Mouse (Mus musculus): ENCODE results near the gene Ddit4. TPM values are rescaled to one million over a fixed set of nuclear protein-coding genes. Genes with fewer than 3 reads are reported as not detected.

The Ddit4 gene
- polyA plus RNA-seq, 1 experiment from 2014 or later, result 31.8 TPM

DNA sequence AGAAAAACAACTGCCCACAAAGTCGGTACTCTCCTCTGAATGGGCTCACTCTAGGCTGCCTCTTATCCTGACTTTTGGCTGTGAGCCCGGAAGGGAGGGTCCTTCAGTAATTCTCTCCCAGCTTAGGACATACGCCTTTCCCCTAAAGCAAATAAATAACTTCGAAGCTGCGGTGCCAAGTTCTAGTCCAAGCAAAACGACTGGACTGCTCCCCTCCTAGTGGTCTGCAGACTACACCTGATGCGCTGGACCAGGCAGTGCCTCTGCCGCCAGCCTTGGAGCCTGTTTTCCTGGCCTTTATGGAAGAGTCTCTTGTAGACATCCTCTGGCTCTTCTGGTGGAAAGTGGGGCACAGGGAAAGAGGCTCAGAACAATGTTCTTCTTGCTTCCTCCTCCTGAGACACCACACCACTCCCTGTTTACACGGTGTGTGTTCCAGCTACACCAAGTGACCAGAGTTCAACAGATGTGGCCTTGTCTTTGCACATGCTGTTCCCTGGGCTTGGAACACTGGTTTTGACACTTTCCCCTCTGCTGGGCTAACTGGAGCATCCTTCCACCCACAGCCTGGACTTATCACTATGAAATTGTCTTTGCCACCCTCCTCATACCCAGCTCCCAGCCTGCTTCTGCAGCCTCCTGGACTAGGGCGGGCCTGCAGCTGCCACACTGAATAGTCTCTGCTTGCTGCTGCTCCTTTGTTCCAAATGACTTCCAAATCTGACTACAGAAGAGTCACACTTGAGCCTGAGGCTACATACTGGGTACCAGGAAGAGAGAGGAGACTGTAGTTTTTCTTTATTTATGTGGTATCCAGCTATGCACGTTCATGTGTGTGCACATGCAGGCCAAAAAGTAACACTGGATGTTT is 27.5 kb upstream of the Ddit4 start:
- no peaks in the 10 kb centered on the region for H3K27me3 ChIP-seq (ENCODE audit: low read depth, poor library complexity, severe bottlenecking)
- DNase-seq (ENCODE audit: low spot score), result no peak
- H3K36me3 ChIP-seq, result peaks cover 10% of the 10 kb centered on the region; the same call in 1 of the 2 replicates
- WGBS, result 68% methylated on average over 11 of the region's 11 CpGs
- peaks cover 38% of the 10 kb centered on the region for H3K4me1 ChIP-seq
- no peak overlapping the region for H3K4me3 ChIP-seq
- H3K9me3 ChIP-seq (replicated peaks), result no peaks in the 10 kb centered on the region
- H3K27ac ChIP-seq (replicated peaks), result peak overlapping the region; percentile 66

DNA sequence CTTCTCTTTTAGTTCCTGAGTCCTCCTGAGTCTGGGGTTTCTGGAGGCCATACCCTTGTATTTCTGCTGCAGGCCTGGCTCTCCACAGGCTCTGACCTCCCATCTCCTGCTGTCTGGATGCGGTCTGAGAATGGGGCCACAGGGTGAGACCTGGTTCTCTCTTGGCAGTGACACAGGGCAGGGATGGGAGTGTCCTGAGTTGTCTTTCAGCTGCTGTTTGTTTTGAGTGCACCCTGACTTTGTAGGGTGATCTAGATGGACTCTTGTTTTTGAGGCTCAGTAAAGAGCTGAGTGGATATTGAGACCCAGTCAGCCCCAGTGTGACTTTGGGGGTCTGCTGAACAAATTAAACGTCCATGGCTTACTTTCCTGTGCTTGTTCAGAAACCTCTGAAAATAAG is 26.8 kb upstream of the Ddit4 start:
- H3K36me3 ChIP-seq, result peaks cover 6% of the 10 kb centered on the region; the same call in 1 of the 2 replicates
- WGBS, result 71% methylated on average over 2 of the region's 2 CpGs
- peak overlapping the region; percentile 66 for H3K27ac ChIP-seq (replicated peaks)
- DNase-seq (ENCODE audit: low spot score), result no peak
- H3K4me3 ChIP-seq, result no peak overlapping the region
- no peaks in the 10 kb centered on the region for H3K27me3 ChIP-seq (ENCODE audit: low read depth, poor library complexity, severe bottlenecking)
- no peaks in the 10 kb centered on the region for H3K9me3 ChIP-seq (replicated peaks)
- H3K4me1 ChIP-seq, result peaks cover 45% of the 10 kb centered on the region

DNA sequence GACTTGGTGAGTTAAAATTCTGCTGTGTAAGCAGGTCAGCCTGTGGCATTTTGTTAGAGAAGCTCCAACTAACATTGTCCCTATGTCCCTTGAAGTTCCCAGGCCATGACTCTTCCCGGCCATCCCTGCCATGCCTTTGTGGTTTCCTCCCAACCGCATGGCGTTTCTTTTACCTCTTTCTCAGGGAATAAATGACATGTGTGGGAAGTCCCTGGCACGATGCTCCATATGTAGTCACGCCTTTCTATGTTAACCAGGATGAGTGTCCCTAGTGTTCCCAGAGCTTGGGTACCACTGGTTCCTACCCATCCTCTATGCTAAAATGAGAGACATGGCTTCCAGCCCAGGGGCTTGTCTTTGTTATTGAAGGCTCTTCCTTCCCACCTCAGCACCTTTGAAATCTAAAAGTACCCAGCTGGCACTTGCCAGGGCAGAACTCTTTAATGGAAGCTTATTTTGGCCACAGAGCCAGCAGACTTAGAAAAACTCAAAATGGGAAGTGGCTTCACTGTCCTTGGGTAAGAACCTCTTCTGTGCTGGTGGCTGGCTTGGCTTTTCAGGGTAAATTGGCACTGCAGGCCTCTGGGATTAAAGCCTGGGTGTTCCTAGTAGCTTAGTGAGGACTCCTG is 26.2 kb upstream of the Ddit4 start:
- Histone ChIP-seq H3K27ac (replicated peaks) (peak overlapping the region; percentile 66), H3K36me3 (peaks cover 6% of the 10 kb centered on the region; the same call in 1 of the 2 replicates), H3K4me3 (no peak overlapping the region), H3K27me3 (ENCODE audit: low read depth, poor library complexity, severe bottlenecking) (no peaks in the 10 kb centered on the region; the same call in 1 of the 2 replicates), H3K9me3 (replicated peaks) (no peaks in the 10 kb centered on the region), H3K4me1 (peaks cover 50% of the 10 kb centered on the region)
- no peak for DNase-seq (ENCODE audit: low spot score)
- WGBS, result 91% methylated on average over 5 of the region's 5 CpGs

DNA sequence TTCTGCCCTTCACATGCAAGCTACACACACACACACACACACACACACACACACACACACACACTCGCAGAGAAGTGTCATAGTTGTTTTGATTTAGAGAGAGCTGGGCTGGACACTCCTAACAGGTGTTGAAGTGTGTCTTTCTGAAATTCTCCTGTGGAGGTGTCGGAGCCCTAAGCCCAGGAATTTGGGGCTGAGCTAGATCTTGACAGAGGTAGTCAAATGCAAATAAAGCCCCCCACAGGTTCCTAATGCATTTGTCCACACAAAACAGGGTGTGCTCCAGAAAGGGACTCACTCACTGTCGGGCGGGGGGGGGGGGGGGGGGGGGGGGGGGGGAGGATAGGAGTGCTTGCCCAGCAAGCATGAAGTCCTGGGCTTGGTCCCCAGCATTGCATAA is 25.5 kb upstream of the Ddit4 start:
- H3K9me3 ChIP-seq (replicated peaks), result no peaks in the 10 kb centered on the region
- no peak overlapping the region for H3K27ac ChIP-seq (replicated peaks)
- H3K36me3 ChIP-seq, result peaks cover 6% of the 10 kb centered on the region; the same call in 1 of the 2 replicates
- whole genome bisulfite sequencing, result 61% methylated on average over 2 of the region's 4 CpGs
- H3K4me3 ChIP-seq, result no peak overlapping the region
- no peaks in the 10 kb centered on the region; the same call in 1 of the 2 replicates for H3K27me3 ChIP-seq (ENCODE audit: low read depth, poor library complexity, severe bottlenecking)
- peaks cover 57% of the 10 kb centered on the region for H3K4me1 ChIP-seq
- DNase-seq (ENCODE audit: low spot score), result no peak

DNA sequence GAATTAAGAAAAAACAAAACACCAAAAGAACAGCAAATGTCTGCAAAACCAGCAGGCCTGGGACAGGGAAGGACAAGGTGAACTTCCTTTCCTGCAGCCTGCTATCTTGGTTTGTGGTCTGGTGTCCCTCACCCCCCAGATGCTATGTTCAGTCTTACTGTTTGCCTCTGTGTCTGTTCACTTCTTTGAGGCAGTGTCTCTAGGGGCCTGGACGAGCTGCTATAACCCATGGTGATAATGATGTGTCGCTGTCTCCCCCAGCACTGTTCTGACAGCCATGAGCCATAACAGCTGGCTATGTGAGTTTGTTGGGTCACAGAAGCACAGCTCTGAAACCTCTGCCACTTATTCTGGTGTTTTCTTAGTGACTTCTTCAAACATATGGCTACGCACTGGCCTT is 23.2 kb upstream of the Ddit4 start:
- H3K4me1 ChIP-seq, result peaks cover 71% of the 10 kb centered on the region
- no peak overlapping the region for H3K4me3 ChIP-seq
- WGBS, result 86% methylated on average over 3 of the region's 3 CpGs
- H3K27me3 ChIP-seq (ENCODE audit: low read depth, poor library complexity, severe bottlenecking), result peaks cover 15% of the 10 kb centered on the region
- no peaks in the 10 kb centered on the region for H3K36me3 ChIP-seq
- no peaks in the 10 kb centered on the region for H3K9me3 ChIP-seq (replicated peaks)
- DNase-seq (ENCODE audit: low spot score), result no peak
- H3K27ac ChIP-seq (replicated peaks), result peak overlapping the region; percentile 78

DNA sequence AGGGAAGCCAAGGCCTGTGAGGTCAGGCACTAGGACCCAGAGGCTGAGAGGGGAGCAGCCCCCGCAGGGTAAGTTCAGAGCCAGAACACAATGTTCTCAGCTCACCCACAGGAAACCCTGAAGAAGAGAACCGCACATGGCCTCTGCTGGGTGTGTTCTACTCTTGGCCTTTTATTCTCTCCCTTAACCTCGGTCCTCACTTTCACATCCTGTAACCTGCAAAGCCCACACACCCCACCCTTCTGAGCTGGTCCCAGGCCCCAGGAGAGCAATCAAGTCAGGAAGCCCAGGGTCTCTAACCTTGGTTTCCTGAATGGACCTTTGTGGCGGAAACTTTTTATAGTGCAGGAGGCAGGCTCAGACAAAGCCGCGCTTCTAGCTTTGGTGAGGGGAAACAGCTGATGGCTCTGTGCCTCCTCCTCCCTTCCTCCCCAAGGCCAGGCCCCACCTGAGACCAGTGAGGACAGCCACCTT is 22.6 kb upstream of the Ddit4 start:
- no peaks in the 10 kb centered on the region for H3K36me3 ChIP-seq
- 25% methylated on average over 6 of the region's 6 CpGs for WGBS
- H3K27ac ChIP-seq (replicated peaks), result peak overlapping the region; percentile 78
- peaks cover 15% of the 10 kb centered on the region for H3K27me3 ChIP-seq (ENCODE audit: low read depth, poor library complexity, severe bottlenecking)
- peak; percentile 35 for DNase-seq (ENCODE audit: low spot score)
- peaks cover 70% of the 10 kb centered on the region for H3K4me1 ChIP-seq
- no peaks in the 10 kb centered on the region for H3K9me3 ChIP-seq (replicated peaks)
- H3K4me3 ChIP-seq, result no peak overlapping the region; the same call in 1 of the 2 replicates

DNA sequence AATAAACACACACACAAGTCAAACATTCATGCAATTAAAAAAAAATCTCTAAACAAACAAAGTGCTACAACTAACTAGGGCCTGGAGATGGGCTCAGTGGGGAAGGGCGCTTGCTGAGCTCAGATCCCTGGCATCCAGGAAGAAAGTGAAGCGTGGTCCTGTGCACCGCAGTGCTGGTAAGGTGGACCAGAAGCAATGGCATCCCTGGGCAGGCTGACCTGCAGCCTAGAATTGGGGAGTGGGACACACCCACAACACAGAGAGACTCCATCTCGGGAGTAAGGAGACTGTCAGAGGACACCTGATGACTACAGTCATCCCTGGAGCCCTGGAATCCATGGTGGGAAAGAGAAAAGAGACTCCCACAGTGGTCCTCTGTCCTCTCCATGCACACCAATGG is 21.8 kb upstream of the Ddit4 start:
- WGBS, result 83% methylated on average over 4 of the region's 4 CpGs
- Histone ChIP-seq H3K4me1 (peaks cover 62% of the 10 kb centered on the region), H3K36me3 (no peaks in the 10 kb centered on the region), H3K27ac (replicated peaks) (0 out of 2 replicates have a peak overlapping the region, but pooled peaks have one; percentile 34), H3K4me3 (no peak overlapping the region), H3K27me3 (ENCODE audit: low read depth, poor library complexity, severe bottlenecking) (peaks cover 15% of the 10 kb centered on the region), H3K9me3 (replicated peaks) (no peaks in the 10 kb centered on the region)
- DNase-seq (ENCODE audit: low spot score), result no peak

DNA sequence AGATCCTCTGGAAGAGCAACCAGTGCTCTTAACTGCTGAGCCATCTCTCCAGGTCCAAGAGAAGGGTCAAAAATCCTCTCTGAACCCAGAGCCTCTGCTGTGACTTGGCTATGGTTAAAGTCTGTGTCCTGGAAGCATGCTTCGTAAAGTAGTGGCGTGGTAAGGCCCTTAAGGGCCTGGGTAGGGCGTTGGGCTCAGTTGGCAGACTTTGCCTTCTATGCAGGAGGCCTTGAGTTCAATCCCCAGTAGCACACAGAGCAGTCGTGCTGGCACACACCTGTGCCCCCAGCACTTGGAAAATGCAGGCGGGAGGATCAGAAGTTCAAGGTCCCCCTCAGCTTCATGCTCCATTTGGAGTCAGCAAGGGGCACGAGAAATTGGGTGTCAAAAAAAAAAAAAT is 21.4 kb upstream of the Ddit4 start:
- Histone ChIP-seq H3K36me3 (no peaks in the 10 kb centered on the region), H3K27me3 (ENCODE audit: low read depth, poor library complexity, severe bottlenecking) (peaks cover 15% of the 10 kb centered on the region), H3K4me3 (no peak overlapping the region), H3K27ac (replicated peaks) (no peak overlapping the region), H3K4me1 (peaks cover 58% of the 10 kb centered on the region), H3K9me3 (replicated peaks) (no peaks in the 10 kb centered on the region)
- WGBS, result 85% methylated on average over 6 of the region's 6 CpGs
- DNase-seq (ENCODE audit: low spot score), result no peak

DNA sequence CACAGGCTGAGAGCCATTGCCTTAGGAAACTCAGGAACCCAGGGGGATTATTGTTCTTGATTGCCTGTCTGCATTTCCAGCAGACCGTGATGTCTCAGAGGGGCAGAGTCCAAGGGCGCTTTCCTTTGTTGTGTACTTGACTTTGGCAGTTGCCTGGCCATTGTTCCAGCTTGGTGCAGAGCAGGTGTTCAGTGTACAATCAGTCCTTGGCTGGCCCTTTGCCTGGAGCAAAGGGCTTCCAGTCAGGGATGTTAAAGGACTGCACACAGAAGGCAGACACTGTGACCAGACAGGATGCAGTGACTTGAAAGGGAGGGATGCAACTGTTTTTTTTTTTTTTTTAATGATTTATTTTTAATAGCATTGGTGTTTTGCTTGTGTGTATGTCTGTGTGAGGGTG is 20.9 kb upstream of the Ddit4 start:
- DNase-seq (ENCODE audit: low spot score), result no peak
- Histone ChIP-seq H3K4me1 (peaks cover 56% of the 10 kb centered on the region), H3K27me3 (ENCODE audit: low read depth, poor library complexity, severe bottlenecking) (peaks cover 15% of the 10 kb centered on the region), H3K9me3 (replicated peaks) (no peaks in the 10 kb centered on the region), H3K4me3 (no peak overlapping the region), H3K36me3 (no peaks in the 10 kb centered on the region), H3K27ac (replicated peaks) (no peak overlapping the region)
- 81% methylated on average over 2 of the region's 2 CpGs for WGBS

DNA sequence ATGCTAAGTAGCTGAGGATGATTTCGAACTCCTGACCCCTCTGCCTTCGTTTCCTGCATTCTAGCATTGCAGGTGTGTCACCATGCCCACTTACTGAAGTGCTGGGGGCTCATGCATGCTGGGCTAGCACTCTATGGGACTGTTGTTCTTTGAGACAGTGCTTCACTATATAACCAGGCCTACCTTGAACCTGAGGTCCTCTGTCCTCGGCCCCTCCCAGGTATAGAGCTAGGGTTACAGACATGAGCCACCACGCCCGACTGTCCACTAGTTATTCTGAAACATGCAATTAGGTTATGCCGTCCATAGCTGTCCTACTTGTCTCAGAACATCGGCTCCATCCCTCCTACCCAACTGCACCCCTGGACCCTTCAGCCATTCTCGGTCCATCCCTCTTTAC is 20.2 kb upstream of the Ddit4 start:
- no peak for DNase-seq (ENCODE audit: low spot score)
- Histone ChIP-seq H3K9me3 (replicated peaks) (0 out of 2 replicates have a peak, but pooled peaks cover 3% of the 10 kb centered on the region), H3K4me3 (no peak overlapping the region), H3K36me3 (no peaks in the 10 kb centered on the region), H3K27me3 (ENCODE audit: low read depth, poor library complexity, severe bottlenecking) (peaks cover 15% of the 10 kb centered on the region), H3K4me1 (peaks cover 53% of the 10 kb centered on the region), H3K27ac (replicated peaks) (no peak overlapping the region)
- 90% methylated on average over 8 of the region's 8 CpGs for WGBS

DNA sequence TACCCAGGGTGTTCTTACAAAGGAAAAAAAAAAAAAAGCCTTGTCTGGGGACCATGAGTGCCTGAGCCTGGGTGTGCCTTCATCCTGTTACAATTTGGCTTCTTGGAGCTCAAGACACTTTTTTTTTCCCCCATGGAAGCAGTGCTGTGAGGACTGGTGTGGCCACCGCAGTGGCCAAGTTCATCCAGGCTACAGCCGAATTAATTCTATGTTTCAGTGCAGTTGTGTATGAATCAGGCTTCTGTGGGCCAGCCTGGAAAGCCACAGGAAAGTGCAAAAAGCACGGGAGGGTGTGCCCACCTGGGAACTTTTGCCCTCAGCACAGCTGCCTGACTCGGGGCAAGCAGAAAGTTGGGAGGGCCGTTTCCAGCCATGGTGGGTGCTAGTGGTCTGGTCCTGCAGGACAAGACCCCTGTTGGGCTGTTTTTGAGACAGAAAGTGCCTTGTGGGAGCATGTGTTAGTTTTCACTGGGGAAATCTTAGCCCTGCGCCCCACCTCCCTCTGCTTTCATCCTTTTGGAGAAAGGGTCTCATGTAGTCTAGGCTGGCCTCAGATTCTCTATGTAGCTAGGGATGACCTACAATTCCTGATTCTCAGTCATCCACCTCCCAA is 18.9 kb upstream of the Ddit4 start:
- peak overlapping the region; percentile 95 for H3K27ac ChIP-seq (replicated peaks)
- H3K4me3 ChIP-seq, result peak overlapping the region; percentile 63
- H3K27me3 ChIP-seq (ENCODE audit: low read depth, poor library complexity, severe bottlenecking), result peaks cover 15% of the 10 kb centered on the region
- H3K9me3 ChIP-seq (replicated peaks), result 0 out of 2 replicates have a peak, but pooled peaks cover 4% of the 10 kb centered on the region
- no peak for DNase-seq (ENCODE audit: low spot score)
- 37% methylated on average over 6 of the region's 6 CpGs for WGBS
- H3K4me1 ChIP-seq, result peaks cover 57% of the 10 kb centered on the region
- H3K36me3 ChIP-seq, result no peaks in the 10 kb centered on the region

DNA sequence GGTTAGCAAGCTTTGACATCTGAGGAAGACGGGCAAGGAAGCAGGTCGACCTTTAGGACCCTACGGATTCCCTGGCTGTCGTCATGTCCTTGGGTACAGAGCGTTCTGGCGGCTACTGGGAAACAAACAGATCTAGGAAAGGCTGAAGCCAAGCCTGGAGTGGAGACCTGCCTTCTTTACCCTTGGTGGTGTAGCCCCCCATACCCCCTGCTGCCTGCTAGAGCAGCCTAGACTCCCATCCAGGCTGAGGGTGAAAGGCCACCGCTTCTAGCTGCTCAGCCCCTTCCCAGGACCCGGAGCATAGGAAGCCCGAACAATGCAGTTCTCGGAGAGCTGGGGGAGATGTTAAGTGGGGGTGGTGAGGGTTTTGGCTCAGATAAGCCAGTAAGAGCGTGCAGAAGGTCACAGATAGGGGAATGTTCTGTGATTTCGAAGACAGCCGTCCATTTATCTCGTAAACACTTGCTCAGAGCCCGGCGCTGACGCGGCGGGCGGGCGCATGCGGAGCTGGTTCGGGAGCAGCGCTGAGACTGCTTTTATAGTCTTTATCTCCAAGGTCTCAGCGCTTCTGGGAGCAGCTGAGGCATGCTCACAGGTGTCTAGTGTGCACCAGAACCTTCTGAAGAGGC is 18.3 kb upstream of the Ddit4 start:
- H3K36me3 ChIP-seq, result no peaks in the 10 kb centered on the region
- H3K4me1 ChIP-seq, result peaks cover 61% of the 10 kb centered on the region
- peak overlapping the region; percentile 63 for H3K4me3 ChIP-seq
- under 1% methylated on average over 25 of the region's 25 CpGs for WGBS
- peak; percentile 78 for DNase-seq (ENCODE audit: low spot score)
- H3K27me3 ChIP-seq (ENCODE audit: low read depth, poor library complexity, severe bottlenecking), result peaks cover 15% of the 10 kb centered on the region
- peak overlapping the region; percentile 95 for H3K27ac ChIP-seq (replicated peaks)
- H3K9me3 ChIP-seq (replicated peaks), result 0 out of 2 replicates have a peak, but pooled peaks cover 4% of the 10 kb centered on the region
